Mouse (Mus musculus): ENCODE data around the gene Slc22a4. TPM values are rescaled to one million over a fixed set of nuclear protein-coding genes. Genes with fewer than 3 reads are reported as not detected.
"Not testable (repeated sequence)": the region's sequence is repeated elsewhere in the genome, so short reads cannot be mapped to it uniquely, and the experiment has no call there.

Slc22a4 gene
- polyA plus RNA-seq, 1 experiment from 2014 or later, result 36.7 TPM

- ATAC-seq (ENCODE audit: insufficient read depth), result no peak
- no peak overlapping the region for H3K4me2 ChIP-seq
- no peaks in the 10 kb centered on the region for H3K4me1 ChIP-seq (replicated peaks)
Observed at GRCm38 (mm10) chr11:53958984-53959383, 68.9 kb downstream of the Slc22a4 start.

GRCm38 (mm10) chr11:53958176-53958575 is 69.7 kb downstream of the Slc22a4 start:
- 27% methylated on average over 4 of the region's 4 CpGs for WGBS (ENCODE audit: insufficient replicate concordance)
- ATAC-seq (ENCODE audit: insufficient read depth); H3K36me3 ChIP-seq (replicated peaks); H3K27ac ChIP-seq (replicated peaks); H3K27me3 ChIP-seq; H3K4me3 ChIP-seq (replicated peaks); H3K4me1 ChIP-seq (replicated peaks); H3K4me2 ChIP-seq; H3K9ac ChIP-seq; H3K9me3 ChIP-seq (replicated peaks): not testable (repeated sequence)

More at GRCm38 (mm10) chr11:53958984-53959383, 68.9 kb downstream of the Slc22a4 start:
- Histone ChIP-seq H3K27ac (replicated peaks) (no peak overlapping the region), H3K9me3 (replicated peaks) (no peaks in the 10 kb centered on the region), H3K36me3 (replicated peaks) (no peaks in the 10 kb centered on the region), H3K4me3 (replicated peaks) (no peak overlapping the region), H3K27me3 (no peaks in the 10 kb centered on the region), H3K9ac (no peak overlapping the region)
- WGBS (ENCODE audit: insufficient replicate concordance), result 54% methylated on average over 3 of the region's 3 CpGs

- H3K4me1 ChIP-seq (replicated peaks), result no peaks in the 10 kb centered on the region
- H3K4me2 ChIP-seq, result no peak overlapping the region
- no peaks in the 10 kb centered on the region for H3K36me3 ChIP-seq (replicated peaks)
- WGBS (ENCODE audit: insufficient replicate concordance), result 56% methylated on average over 1 of the region's 1 CpGs
- H3K9me3 ChIP-seq (replicated peaks), result no peaks in the 10 kb centered on the region
- no peak overlapping the region for H3K9ac ChIP-seq
- no peak overlapping the region for H3K27ac ChIP-seq (replicated peaks)
- ATAC-seq (ENCODE audit: insufficient read depth), result no peak
- no peak overlapping the region for H3K4me3 ChIP-seq (replicated peaks)
- no peaks in the 10 kb centered on the region for H3K27me3 ChIP-seq
Observed at GRCm38 (mm10) chr11:53956636-53957035, 71.3 kb downstream of the Slc22a4 start.

- Histone ChIP-seq H3K4me1 (replicated peaks) (no peaks in the 10 kb centered on the region), H3K9me3 (replicated peaks) (no peaks in the 10 kb centered on the region), H3K27ac (replicated peaks) (no peak overlapping the region), H3K9ac (no peak overlapping the region), H3K4me2 (no peak overlapping the region), H3K27me3 (no peaks in the 10 kb centered on the region), H3K4me3 (replicated peaks) (no peak overlapping the region), H3K36me3 (replicated peaks) (peaks cover 3% of the 10 kb centered on the region; the same call in 1 of the 2 replicates)
- WGBS (ENCODE audit: insufficient replicate concordance), result 71% methylated on average over 3 of the region's 3 CpGs
- ATAC-seq (ENCODE audit: insufficient read depth), result no peak
Observed at GRCm38 (mm10) chr11:53954653-53955052, 73.2 kb downstream of the Slc22a4 start.

GRCm38 (mm10) chr11:53950133-53950532 is 77.8 kb downstream of the Slc22a4 start:
- H3K9ac ChIP-seq; H3K9me3 ChIP-seq (replicated peaks); H3K4me2 ChIP-seq; H3K4me3 ChIP-seq (replicated peaks); H3K36me3 ChIP-seq (replicated peaks); ATAC-seq (ENCODE audit: insufficient read depth); H3K27ac ChIP-seq (replicated peaks); H3K27me3 ChIP-seq; H3K4me1 ChIP-seq (replicated peaks): not testable (repeated sequence)
- 83% methylated on average over 2 of the region's 3 CpGs for WGBS (ENCODE audit: insufficient replicate concordance)

Other genes starting within 250 kb of the Slc22a4 start
- not detected in 2 replicates for gene Gm12216, start 168.8 kb downstream of the Slc22a4 start, polyA plus RNA-seq (2015; fragmentation: Nextera tagmentation; extraction: Ambion mirVana)
- gene Slc22a5, start 136.4 kb downstream of the Slc22a4 start, polyA plus RNA-seq (2015; fragmentation: Nextera tagmentation; extraction: Ambion mirVana), result 1.9 and 2.3 TPM in 2 replicates
- gene Slc22a21, start 47.8 kb downstream of the Slc22a4 start, polyA plus RNA-seq (2015; fragmentation: Nextera tagmentation; extraction: Ambion mirVana), result 1.1 and 1.8 TPM in 2 replicates
- 3.9 and 4.0 TPM in 2 replicates for gene Pdlim4, start 40.9 kb upstream of the Slc22a4 start, polyA plus RNA-seq (2015; fragmentation: Nextera tagmentation; extraction: Ambion mirVana)
- gene P4ha2, start 72.0 kb upstream of the Slc22a4 start, polyA plus RNA-seq (2015; fragmentation: Nextera tagmentation; extraction: Ambion mirVana), result 4.6 and 5.6 TPM in 2 replicates
- not detected in 2 replicates for gene Csf2, start 221.6 kb upstream of the Slc22a4 start, polyA plus RNA-seq (2015; fragmentation: Nextera tagmentation; extraction: Ambion mirVana)
- not detected in 2 replicates for gene Il3, start 239.2 kb upstream of the Slc22a4 start, polyA plus RNA-seq (2015; fragmentation: Nextera tagmentation; extraction: Ambion mirVana)